Mouse (Mus musculus) liver, embryonic 14.5 days (tissue): ENCODE results near the gene Dtx3. TPM values are rescaled to one million over a fixed set of nuclear protein-coding genes. Genes with fewer than 3 reads are reported as not detected.

Experiments
- ATAC-seq: fragments of 200-750 bp; cut with Nextera tagmentation; 2 replicates; pipeline ENCODE4 v1.8.0; 2017; ENCODE audit warnings: moderate number of reproducible peaks, mild to moderate bottlenecking, moderate library complexity; ENCODE audit not compliant: insufficient read depth
- DNase-seq, 3 experiments: peaks; one replicate each; pipeline ENCODE4 v3.0.0-alpha.2; 2012 to 2013; ENCODE audit warnings: low read depth in 3 of 3, low spot score in 3 of 3
- H3K27ac ChIP-seq: fragments of 300-500 bp; sonication (generic); 2 replicates; pipeline ENCODE4 v1.5.1; 2014; ENCODE audit warnings: moderate library complexity, mild to moderate bottlenecking, control low read depth, inconsistent platforms
- H3K27me3 ChIP-seq: fragments of 300-500 bp; sonication (generic); 2 replicates; pipeline ENCODE4 v1.6.1; 2014; ENCODE audit warnings: mild to moderate bottlenecking, low read length, moderate library complexity; ENCODE audit not compliant: control insufficient read depth, insufficient read depth
- H3K36me3 ChIP-seq: fragments of 300-500 bp; sonication (generic); replicated peaks from 2 replicates; pipeline ENCODE4 v1.6.1; 2014; ENCODE audit warnings: low read depth; ENCODE audit not compliant: control insufficient read depth, insufficient read depth
- H3K4me1 ChIP-seq, 2 experiments: fragments of 200-500 bp in 1 of 2; fragments of 300-500 bp in 1 of 2; sonication (generic) in 1 of 2; replicated peaks; 2 replicates each; pipeline ENCODE4 v1.6.1; 2012 to 2014; ENCODE audit warnings: antibody characterized with exemption in 1 of 2, inconsistent platforms in 1 of 2, low read length in 1 of 2; ENCODE audit not compliant: control insufficient read depth in 2 of 2, insufficient read depth in 2 of 2
- H3K4me2 ChIP-seq: fragments of 300-500 bp; sonication (generic); 2 replicates; pipeline ENCODE4 v1.6.1; 2014; ENCODE audit warnings: low read depth, mild to moderate bottlenecking, control low read depth, moderate library complexity
- H3K4me3 ChIP-seq, 2 experiments: fragments of 200-500 bp in 1 of 2; fragments of 300-500 bp in 1 of 2; sonication (generic) in 1 of 2; 2 replicates each; pipeline ENCODE4 v1.5.1; 2012 to 2014; ENCODE audit warnings: low read depth in 2 of 2, low read length in 2 of 2, mild to moderate bottlenecking in 2 of 2, control low read depth in 1 of 2, inconsistent platforms in 1 of 2, moderate library complexity in 1 of 2; ENCODE audit not compliant: insufficient read depth in 1 of 2
- H3K9ac ChIP-seq: fragments of 300-500 bp; sonication (generic); replicated peaks from 2 replicates; pipeline ENCODE4 v1.6.1; 2014; ENCODE audit warnings: mild to moderate bottlenecking, control low read depth, moderate library complexity
- H3K9me3 ChIP-seq: fragments of 300-500 bp; sonication (generic); 2 replicates; pipeline ENCODE4 v1.6.1; 2016; ENCODE audit warnings: low read length, mixed read lengths; ENCODE audit not compliant: control insufficient read depth
- CTCF ChIP-seq: IDR thresholded peaks from 2 replicates; pipeline ENCODE4 v1.5.1; 2016; ENCODE audit warnings: antibody characterized with exemption, low read depth, control low read depth
- EP300 ChIP-seq: IDR thresholded peaks from 2 replicates; pipeline ENCODE4 v1.6.1; 2016; ENCODE audit warnings: antibody characterized with exemption, low read depth
- WGBS: fragments of 180-500 bp; shearing (Covaris S2); extraction: QIAGEN DNeasy Blood & Tissue Kit; methylation state at CpG from one replicate; pipeline ENCODE4 v1.1.7; 2014; ENCODE audit not compliant: insufficient replicate concordance; 5-methylcytosine and 5-hydroxymethylcytosine counted together
- polyA plus RNA-seq, 2 experiments: library from polyadenylated mRNA; depleted of rRNA in 1 of 2; stranded (reverse) in 1 of 2; unstranded in 1 of 2; fragments of >200 nt; fragmentation: Nextera tagmentation in 1 of 2; extraction: Ambion mirVana in 1 of 2; gene quantifications; 2 replicates each; pipeline versions ENCODE4 v1.2.1 to v1.2.3; 2012 to 2014

The Dtx3 gene
- polyA plus RNA-seq, 2 experiments, result 11.2 to 35.9 TPM

DNA sequence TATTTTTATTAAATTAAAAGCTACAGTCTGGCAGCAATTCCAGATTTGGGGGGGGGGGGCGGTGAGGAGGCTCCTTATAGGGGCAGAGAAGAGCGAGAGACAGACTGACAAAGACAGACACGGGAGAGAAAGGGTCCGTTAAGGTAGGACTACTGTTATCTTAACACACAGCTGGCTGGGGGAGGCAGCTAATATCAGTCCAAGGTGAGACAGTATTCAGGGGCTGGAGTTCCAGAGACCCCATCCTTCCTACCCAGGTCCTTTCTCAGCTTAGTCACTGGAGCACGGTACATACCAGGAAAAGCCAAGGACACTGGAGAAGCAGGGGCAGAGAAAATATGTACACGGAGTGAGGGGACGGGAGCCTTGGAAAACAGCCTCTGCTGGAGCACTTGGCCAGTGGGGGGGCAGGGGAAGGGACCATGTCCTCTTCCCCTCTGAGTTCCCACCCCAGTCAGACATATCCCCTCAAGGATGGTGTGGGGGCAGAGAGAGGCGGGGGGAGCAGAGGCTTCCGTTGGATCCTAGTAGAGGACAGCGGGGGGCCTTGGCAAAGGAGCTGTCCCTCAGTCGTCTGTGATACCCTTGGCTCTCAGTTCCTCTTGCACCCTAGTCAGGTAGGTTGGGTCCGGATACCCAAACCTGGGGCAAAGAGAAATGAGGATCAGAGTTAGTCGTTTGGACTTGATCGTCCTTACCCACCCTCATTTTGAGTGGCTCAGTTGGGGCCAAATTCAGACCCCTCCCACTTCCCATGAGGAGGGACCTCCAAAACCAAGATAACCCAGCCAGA, 4.9 kb downstream of the Dtx3 start:
- peak overlapping the region; percentile 81 for H3K27ac ChIP-seq
- peak overlapping the region in 1 of 2 experiments; percentile 63; a peak in 2 of 4 replicates for H3K4me3 ChIP-seq
- H3K9ac ChIP-seq, result peak overlapping the region; percentile 82
- no peaks in the 10 kb centered on the region for H3K36me3 ChIP-seq
- peak; percentile 27; the same call in 1 of the 2 replicates for ATAC-seq
- H3K4me1 ChIP-seq, result peaks cover 39 to 45% of the 10 kb centered on the region in 2 experiments
- no peaks in the 10 kb centered on the region for H3K27me3 ChIP-seq
- H3K4me2 ChIP-seq, result peak overlapping the region; percentile 100
- H3K9me3 ChIP-seq, result no peaks in the 10 kb centered on the region
- no peak for TF ChIP-seq CTCF
- peak; percentile 56 for TF ChIP-seq EP300
- DNase-seq, result no peak
- WGBS, result 23% methylated on average over 14 of the region's 14 CpGs

DNA sequence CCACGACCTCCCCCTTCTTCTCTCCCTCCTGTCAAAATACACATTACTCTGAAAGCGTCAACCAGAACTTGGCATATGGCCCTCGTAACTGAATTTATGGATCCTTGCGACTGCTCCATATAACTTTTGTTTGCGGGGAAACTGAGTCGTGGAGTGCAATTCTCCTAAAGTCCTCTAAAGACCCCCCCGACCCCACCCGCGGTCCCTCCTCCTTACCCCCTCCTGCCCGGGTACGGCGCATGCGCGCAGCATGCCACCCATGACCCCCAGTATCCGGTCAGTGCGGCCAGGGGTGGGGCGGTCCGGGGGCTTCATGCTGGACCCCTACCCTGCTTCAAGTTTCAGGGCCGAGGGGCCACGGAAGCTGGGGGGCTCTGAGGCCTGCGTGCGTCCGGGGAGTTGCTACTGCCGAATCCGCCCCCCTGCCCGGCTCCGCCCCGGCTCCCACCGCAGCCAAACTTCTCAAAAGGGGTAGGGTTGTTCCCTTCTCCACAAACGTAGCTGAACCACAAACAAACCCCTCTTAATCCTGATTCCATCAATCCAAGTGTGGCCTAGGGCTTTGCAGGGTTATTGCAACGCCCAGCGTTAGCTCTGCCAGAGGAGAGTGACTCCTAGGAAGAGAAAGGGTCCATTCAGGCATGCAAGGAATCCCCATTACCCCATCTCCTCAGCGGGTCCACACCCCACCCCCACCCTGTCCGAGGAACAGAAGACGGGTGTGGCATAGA, 5.7 kb downstream of the Dtx3 start, which contains the start of gene Arhgef25:
Gene Arhgef25 (minus strand): TSS at position 433 of the 731 bp plus-strand sequence.
- no peaks in the 10 kb centered on the region for H3K27me3 ChIP-seq
- H3K27ac ChIP-seq, result peak within 1 kb of the TSS; percentile 81
- TF ChIP-seq EP300 (no peak), CTCF (no peak)
- H3K4me1 ChIP-seq, result peaks cover 37 to 44% of the 10 kb centered on the region in 2 experiments
- H3K4me2 ChIP-seq, result peak within 1 kb of the TSS; percentile 100
- H3K4me3 ChIP-seq, result peak within 1 kb of the TSS; percentile 63 to 74
- no peaks in the 10 kb centered on the region for H3K9me3 ChIP-seq
- no peaks in the 10 kb centered on the region for H3K36me3 ChIP-seq
- ATAC-seq (peak; percentile 5; the same call in 1 of the 2 replicates), DNase-seq (no peak)
- 2% methylated on average over 35 of the region's 35 CpGs for WGBS
- peak within 1 kb of the TSS; percentile 82 for H3K9ac ChIP-seq

DNA sequence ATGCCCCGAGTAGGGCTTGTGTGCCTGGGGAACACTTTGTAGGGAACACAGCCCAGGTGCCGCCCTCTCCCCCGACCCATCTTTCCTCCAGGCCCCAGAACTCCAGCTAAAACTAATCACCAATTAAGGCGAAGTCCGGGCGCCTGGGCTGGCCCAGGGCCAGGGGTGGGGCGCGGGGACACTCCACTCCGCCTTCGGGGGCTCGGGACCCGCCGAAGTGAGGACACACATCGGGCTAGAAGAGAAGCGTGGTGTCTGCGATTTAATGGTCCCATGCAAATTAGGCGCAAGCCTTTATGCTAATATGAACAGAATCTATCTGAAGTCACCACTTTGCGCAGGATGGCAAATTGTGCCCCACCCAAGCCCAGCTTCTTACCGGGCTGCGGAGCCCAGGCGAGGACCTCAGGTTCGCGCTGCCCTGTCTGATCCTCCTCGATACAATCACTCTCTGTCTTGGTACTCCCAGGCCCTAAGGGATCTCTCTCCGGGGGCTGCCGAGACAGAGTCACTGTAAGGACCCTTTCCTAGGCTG, 6.3 kb downstream of the Dtx3 start:
- WGBS, result under 1% methylated on average over 26 of the region's 26 CpGs
- peaks cover 32 to 40% of the 10 kb centered on the region in 2 experiments for H3K4me1 ChIP-seq
- peak overlapping the region; percentile 82 for H3K9ac ChIP-seq
- H3K4me2 ChIP-seq, result peak overlapping the region; percentile 100
- no peaks in the 10 kb centered on the region for H3K27me3 ChIP-seq
- no peaks in the 10 kb centered on the region for H3K9me3 ChIP-seq
- H3K36me3 ChIP-seq, result no peaks in the 10 kb centered on the region
- ATAC-seq (peak; percentile 60), DNase-seq (peak; percentile 62 to 74 (median 67))
- TF ChIP-seq CTCF, result no peak
- peak; percentile 16; the same call in 1 of the 2 replicates for TF ChIP-seq EP300
- H3K4me3 ChIP-seq, result peak overlapping the region; percentile 63 to 74
- H3K27ac ChIP-seq, result peak overlapping the region; percentile 81

DNA sequence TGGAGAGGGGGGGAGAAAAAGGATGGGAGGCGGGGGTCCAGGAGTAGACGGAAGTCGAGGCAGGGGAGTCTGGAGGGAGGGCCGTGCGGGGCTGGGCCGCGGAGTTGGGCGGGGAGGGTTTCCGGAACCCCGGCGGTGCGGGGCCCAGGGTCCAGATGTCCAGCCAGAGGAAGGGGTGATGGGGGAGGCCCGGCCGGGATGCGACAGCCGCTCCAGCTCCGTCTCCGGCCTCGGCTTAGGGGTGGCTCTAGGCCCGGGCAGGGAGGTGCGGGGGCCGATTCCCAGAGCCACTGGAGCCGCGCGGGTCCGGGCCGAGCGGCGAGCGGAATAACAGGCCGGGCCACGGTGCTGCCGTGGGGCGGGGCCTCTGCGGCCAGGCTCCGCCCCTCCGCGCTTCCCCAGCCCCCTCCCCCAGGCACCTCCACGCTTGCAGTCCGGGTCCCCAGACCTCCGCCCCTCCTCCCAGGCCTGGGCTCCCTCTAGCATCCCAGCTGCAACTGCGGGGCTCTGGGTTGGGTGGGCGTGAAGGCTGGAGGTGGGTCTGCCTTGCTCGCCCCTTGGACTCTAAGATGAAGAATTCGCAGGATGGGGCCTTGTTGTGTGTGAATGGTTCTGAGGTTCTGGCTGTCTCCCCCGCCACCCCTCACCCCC, 6.9 kb downstream of the Dtx3 start:
- Histone ChIP-seq H3K27ac (peak overlapping the region; percentile 81), H3K4me1 (peaks cover 33 to 38% of the 10 kb centered on the region in 2 experiments), H3K36me3 (no peaks in the 10 kb centered on the region), H3K4me3 (peak overlapping the region; percentile 63 to 74), H3K9me3 (no peaks in the 10 kb centered on the region), H3K9ac (peak overlapping the region; percentile 82), H3K27me3 (no peaks in the 10 kb centered on the region), H3K4me2 (peak overlapping the region; percentile 100)
- WGBS, result 0% methylated on average over 38 of the region's 46 CpGs
- DNase-seq (no peak), ATAC-seq (peak; percentile 64)
- TF ChIP-seq EP300 (no peak), CTCF (no peak)
